Mouse (Mus musculus) myocyte (in vitro differentiated cells): ENCODE measurements around the gene Celf3. TPM values are rescaled to one million over a fixed set of nuclear protein-coding genes. Genes with fewer than 3 reads are reported as not detected.
A peak's percentile ranks its signal among the peaks of the same experiment; 100 is the strongest.

Experiments
- H3K27me3 ChIP-seq: one replicate; pipeline ENCODE4 v1.6.1; 2011; ENCODE audit not compliant: control insufficient read depth, insufficient read depth, insufficient read length
- H3K36me3 ChIP-seq: one replicate; pipeline ENCODE4 v1.6.1; 2011; ENCODE audit not compliant: control insufficient read depth, insufficient read depth
- H3K4me2 ChIP-seq: one replicate; pipeline ENCODE4 v1.6.1; 2011; ENCODE audit warnings: low read depth, control low read depth
- H3K4me3 ChIP-seq: one replicate; pipeline ENCODE4 v1.5.1; 2011; ENCODE audit warnings: mild to moderate bottlenecking, control low read depth, moderate library complexity
- H3K79me2 ChIP-seq: one replicate; pipeline ENCODE4 v1.6.1; 2011; ENCODE audit not compliant: control insufficient read depth, insufficient read depth
- H3ac ChIP-seq: one replicate; pipeline ENCODE4 v1.6.1; 2011; ENCODE audit not compliant: control insufficient read depth, insufficient read length
- CEBPB ChIP-seq: IDR thresholded peaks from 2 replicates; pipeline ENCODE4 v1.6.1; 2011; ENCODE audit warnings: mild to moderate bottlenecking, moderate library complexity; ENCODE audit not compliant: poor library complexity, insufficient read depth, severe bottlenecking
- E2F4 ChIP-seq: IDR thresholded peaks from one replicate; pipeline ENCODE4 v1.6.1; 2011; ENCODE audit warnings: mild to moderate bottlenecking, control low read depth, moderate library complexity; ENCODE audit not compliant: insufficient read depth
- MAX ChIP-seq: IDR thresholded peaks from one replicate; pipeline ENCODE4 v1.6.1; 2011; ENCODE audit warnings: low read depth, mild to moderate bottlenecking, control low read depth
- MYOD1 ChIP-seq, 3 experiments: IDR thresholded peaks; one replicate each; pipeline ENCODE4 v1.6.1; 2011; ENCODE audit warnings: control low read depth in 2 of 3, low read depth in 2 of 3, mild to moderate bottlenecking in 2 of 3, moderate library complexity in 1 of 3; ENCODE audit not compliant: insufficient read length in 2 of 3, control insufficient read depth in 1 of 3
- MYOG ChIP-seq, 3 experiments: IDR thresholded peaks; one replicate each; pipeline ENCODE4 v1.6.1; 2011; ENCODE audit warnings: control low read depth in 2 of 3, low read depth in 2 of 3, mild to moderate bottlenecking in 2 of 3; ENCODE audit not compliant: insufficient read length in 2 of 3, control insufficient read depth in 1 of 3, insufficient read depth in 1 of 3
- POLR2A ChIP-seq: IDR thresholded peaks from one replicate; pipeline ENCODE4 v1.6.1; 2011; ENCODE audit warnings: low read depth, mild to moderate bottlenecking, control low read depth, moderate library complexity; ENCODE audit not compliant: insufficient read length
- POLR2AphosphoS2 ChIP-seq: IDR thresholded peaks from one replicate; pipeline ENCODE4 v1.6.1; 2011; ENCODE audit warnings: low read depth, control low read depth; ENCODE audit not compliant: insufficient read length
- REST ChIP-seq: IDR thresholded peaks from one replicate; pipeline ENCODE4 v1.6.1; 2011; ENCODE audit warnings: mild to moderate bottlenecking, control low read depth, moderate library complexity; ENCODE audit not compliant: insufficient read depth, insufficient read length
- SRF ChIP-seq: IDR thresholded peaks from one replicate; pipeline ENCODE4 v1.6.1; 2011; ENCODE audit warnings: low read depth; ENCODE audit not compliant: control insufficient read depth, insufficient read length
- TCF12 ChIP-seq: IDR thresholded peaks from one replicate; pipeline ENCODE4 v1.6.1; 2011; ENCODE audit warnings: mild to moderate bottlenecking, control low read depth; ENCODE audit not compliant: poor library complexity, insufficient read depth, severe bottlenecking
- TCF3 ChIP-seq: IDR thresholded peaks from one replicate; pipeline ENCODE4 v1.6.1; 2011; ENCODE audit warnings: low read depth, control low read depth; ENCODE audit not compliant: insufficient read length
- USF1 ChIP-seq: IDR thresholded peaks from one replicate; pipeline ENCODE4 v1.6.1; 2011; ENCODE audit warnings: low read depth, mild to moderate bottlenecking, control low read depth, moderate library complexity
- polyA plus RNA-seq: library from polyadenylated mRNA; unstranded; fragments of >200 nt; fragmentation: generic; extraction: Trizol; gene quantifications from one replicate; pipeline ENCODE4 v1.2.1, GENCODE M21; 2012; ENCODE audit warnings: missing spikeins

Celf3 gene
- polyA plus RNA-seq = 0.11 TPM

DNA sequence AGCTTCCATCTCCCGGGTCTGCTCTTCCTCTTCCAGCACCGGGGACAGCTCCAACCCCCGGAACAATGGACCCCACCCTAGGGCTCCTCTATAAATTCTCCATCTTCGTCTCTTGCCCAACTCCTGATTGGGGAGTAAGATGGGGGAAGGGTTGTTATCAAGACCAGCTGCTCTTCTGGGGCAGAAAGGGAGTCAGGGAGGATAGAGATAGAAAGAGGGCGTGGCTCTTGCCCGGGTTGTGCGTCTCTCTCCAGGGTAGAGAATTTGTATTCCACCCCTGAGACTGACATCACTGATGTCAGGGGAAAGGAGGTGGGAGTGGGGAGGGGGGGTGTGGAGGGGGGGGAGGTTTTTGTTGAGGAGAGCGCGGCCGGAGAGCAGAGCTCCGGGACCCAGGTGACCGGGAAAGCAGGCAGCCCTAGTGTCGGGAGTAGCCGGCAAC, at the start of gene Celf3:
Celf3 (plus strand) TSS at position 315 of the 442 bp plus-strand sequence.
- Histone ChIP-seq H3K4me2 (no peak within 1 kb of the TSS), H3K79me2 (no peaks in the 10 kb centered on the region)

DNA sequence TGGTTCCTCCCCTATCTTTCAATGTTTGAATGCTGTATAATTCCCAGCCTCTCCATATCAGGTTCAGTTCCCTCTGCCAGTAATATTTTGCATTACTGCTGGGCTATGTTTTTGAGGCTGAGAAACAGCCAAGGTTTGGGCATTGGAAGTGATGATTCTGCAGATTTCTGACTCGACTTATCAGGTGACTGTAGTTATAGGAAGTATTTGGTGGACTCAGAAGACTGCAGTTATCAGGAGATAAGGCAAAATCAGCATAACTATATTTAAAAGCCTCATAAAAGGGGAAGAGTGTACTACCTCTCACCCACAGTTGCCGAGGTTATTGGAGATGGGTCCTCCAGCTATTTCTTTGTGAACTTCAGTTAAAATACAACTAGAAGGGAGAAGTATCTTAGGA, 47.1 kb upstream of the Celf3 start:
- Histone ChIP-seq H3ac (no peak overlapping the region), H3K36me3 (no peaks in the 10 kb centered on the region), H3K79me2 (no peaks in the 10 kb centered on the region), H3K27me3 (no peaks in the 10 kb centered on the region), H3K4me3 (no peak overlapping the region), H3K4me2 (no peak overlapping the region)
- TF ChIP-seq E2F4 (no peak), POLR2A (no peak), POLR2AphosphoS2 (no peak), TCF12 (no peak), MAX (no peak), CEBPB (no peak), TCF3 (no peak), SRF (no peak), MYOG (IDR thresholded peaks at IDR 0.05; ENCODE audit: control insufficient read depth in 1 of 3, insufficient read depth in 1 of 3, insufficient read length in 2 of 3, low read depth in 2 of 3) (no peak), REST (no peak), USF1 (no peak), MYOD1 (IDR thresholded peaks at IDR 0.05; ENCODE audit: control insufficient read depth in 1 of 3, insufficient read length in 2 of 3, low read depth in 2 of 3) (no peak)

More for the DNA sequence above, at the start of gene Celf3:
- TF ChIP-seq REST (peak; percentile 9), USF1 (no peak)
- H3ac ChIP-seq = no peak within 1 kb of the TSS
- H3K27me3 ChIP-seq = no peaks in the 10 kb centered on the region
- H3K4me3 ChIP-seq = no peak within 1 kb of the TSS
- no peaks in the 10 kb centered on the region for H3K36me3 ChIP-seq

DNA sequence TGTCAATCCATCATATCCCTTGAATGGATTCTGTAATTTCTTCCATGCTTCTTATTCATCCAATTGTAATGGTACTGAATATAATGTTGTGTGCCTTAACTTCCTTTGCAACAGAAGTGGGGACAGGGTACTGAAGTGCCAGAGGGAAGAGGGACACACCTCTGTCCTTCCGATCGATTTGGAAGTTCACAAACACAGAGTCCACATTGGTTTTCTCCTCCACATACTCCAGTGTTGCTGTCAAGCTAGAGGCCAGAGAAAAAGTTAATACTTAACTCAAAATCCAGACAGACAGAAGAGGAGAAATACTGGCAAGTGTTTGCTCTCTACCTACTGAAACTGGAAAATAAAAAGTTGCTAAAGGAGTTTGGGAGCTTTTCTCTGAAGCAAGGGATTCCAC, 43.8 kb upstream of the Celf3 start:
- no peak for TF ChIP-seq REST
- TF ChIP-seq MYOD1 (IDR thresholded peaks at IDR 0.05; ENCODE audit: control insufficient read depth in 1 of 3, insufficient read length in 2 of 3, low read depth in 2 of 3) = no peak
- no peak for TF ChIP-seq SRF
- TF ChIP-seq CEBPB = no peak
- TF ChIP-seq POLR2AphosphoS2 = no peak
- TF ChIP-seq E2F4 = no peak
- no peak for TF ChIP-seq TCF12
- TF ChIP-seq TCF3 = no peak
- no peak for TF ChIP-seq POLR2A
- no peaks in the 10 kb centered on the region for H3K27me3 ChIP-seq
- H3ac ChIP-seq = no peak overlapping the region
- H3K79me2 ChIP-seq = no peaks in the 10 kb centered on the region
- no peak overlapping the region for H3K4me2 ChIP-seq
- H3K36me3 ChIP-seq = no peaks in the 10 kb centered on the region
- no peak overlapping the region for H3K4me3 ChIP-seq

DNA sequence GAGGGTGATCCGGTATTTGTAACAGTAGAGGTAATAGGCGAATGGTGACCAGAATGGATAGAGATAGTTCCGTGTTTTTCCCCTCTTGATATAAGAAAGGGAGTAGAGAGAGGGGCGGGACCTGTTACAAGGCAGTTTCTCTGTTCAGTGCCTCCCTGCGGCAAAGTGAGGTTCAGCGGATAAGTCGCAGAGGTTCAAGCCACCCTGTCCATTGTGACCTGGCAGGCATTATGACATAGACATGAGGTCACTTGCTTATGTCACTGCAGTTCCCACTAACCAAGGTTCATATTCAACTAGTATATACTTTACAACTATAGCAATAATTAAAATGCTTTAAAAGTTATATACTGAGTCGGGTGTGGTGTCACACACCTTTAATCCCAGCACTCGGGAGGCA, 41.7 kb upstream of the Celf3 start:
- Histone ChIP-seq H3K4me2 (no peak overlapping the region), H3K27me3 (no peaks in the 10 kb centered on the region), H3K4me3 (no peak overlapping the region), H3ac (no peak overlapping the region), H3K36me3 (no peaks in the 10 kb centered on the region), H3K79me2 (no peaks in the 10 kb centered on the region)
- TF ChIP-seq E2F4 (no peak), TCF12 (no peak), POLR2AphosphoS2 (no peak), USF1 (no peak), CEBPB (no peak)

DNA sequence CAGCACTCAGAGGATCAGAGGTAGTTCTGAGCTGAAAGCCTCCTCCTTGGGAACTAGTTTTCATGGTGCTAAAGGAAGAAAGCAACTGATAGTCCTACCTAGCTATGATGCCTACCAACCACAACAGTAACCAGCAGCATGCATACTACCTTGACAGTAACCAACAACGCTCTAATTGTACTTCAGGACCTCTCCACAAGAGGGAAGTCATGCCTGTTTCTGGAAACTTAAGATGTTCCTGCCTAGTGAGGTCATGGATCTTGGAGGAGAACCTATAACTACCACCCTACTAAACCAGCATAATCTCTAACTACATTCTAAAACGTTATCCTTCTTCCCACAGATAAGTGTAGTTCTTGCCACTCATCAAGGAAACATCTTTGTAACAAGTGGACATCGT, 36.9 kb upstream of the Celf3 start:
- Histone ChIP-seq H3ac (no peak overlapping the region), H3K27me3 (no peaks in the 10 kb centered on the region), H3K4me3 (no peak overlapping the region), H3K79me2 (peaks cover 8% of the 10 kb centered on the region), H3K36me3 (peaks cover under 1% of the 10 kb centered on the region), H3K4me2 (no peak overlapping the region)
- TF ChIP-seq MYOG (IDR thresholded peaks at IDR 0.05; ENCODE audit: control insufficient read depth in 1 of 3, insufficient read depth in 1 of 3, insufficient read length in 2 of 3, low read depth in 2 of 3) = no peak
- TF ChIP-seq MYOD1 (IDR thresholded peaks at IDR 0.05; ENCODE audit: control insufficient read depth in 1 of 3, insufficient read length in 2 of 3, low read depth in 2 of 3) = no peak
- TF ChIP-seq USF1 = no peak
- no peak for TF ChIP-seq CEBPB
- no peak for TF ChIP-seq POLR2A
- no peak for TF ChIP-seq SRF
- TF ChIP-seq TCF12 = no peak
- no peak for TF ChIP-seq E2F4
- TF ChIP-seq REST = no peak
- no peak for TF ChIP-seq POLR2AphosphoS2
- TF ChIP-seq TCF3 = no peak
- no peak for TF ChIP-seq MAX
